Mouse (Mus musculus) MEL (cell line): ENCODE measurements around the gene Msi2. TPM values are rescaled to one million over a fixed set of nuclear protein-coding genes. Genes with fewer than 3 reads are reported as not detected.

Source experiments
- DNase-seq: peaks from one replicate; pipeline ENCODE4 v3.0.0; 2011; ENCODE audit warnings: low read depth, low spot score
- H3K27ac ChIP-seq: 2 replicates; pipeline ENCODE4 v1.5.1; 2012; ENCODE audit warnings: low read depth, mild to moderate bottlenecking, control low read depth, low read length, moderate library complexity; ENCODE audit not compliant: control insufficient read depth
- H3K27me3 ChIP-seq, 2 experiments: fragments of 150-350 bp in 1 of 2; sonication (generic) in 1 of 2; 2 replicates each; pipeline ENCODE4 v1.6.1; 2012; ENCODE audit warnings: low read length in 2 of 2, mild to moderate bottlenecking in 2 of 2, improper control_type of control experiment in 1 of 2, moderate library complexity in 1 of 2; ENCODE audit not compliant: insufficient read depth in 2 of 2, control insufficient read depth in 1 of 2
- H3K36me3 ChIP-seq, 2 experiments: 2 replicates each; pipeline ENCODE4 v1.6.1; 2012 to 2014; ENCODE audit warnings: low read length in 2 of 2, improper control_type of control experiment in 1 of 2, inconsistent platforms in 1 of 2, mild to moderate bottlenecking in 1 of 2; ENCODE audit not compliant: insufficient read depth in 2 of 2, control insufficient read depth in 1 of 2
- H3K4me1 ChIP-seq, 2 experiments: fragments of 150-350 bp in 1 of 2; sonication (generic) in 1 of 2; 2 replicates each; pipeline ENCODE4 v1.6.1; 2012; ENCODE audit warnings: low read length in 2 of 2, improper control_type of control experiment in 1 of 2, mild to moderate bottlenecking in 1 of 2; ENCODE audit not compliant: insufficient read depth in 2 of 2, control insufficient read depth in 1 of 2
- H3K4me3 ChIP-seq, 2 experiments: fragments of 150-350 bp in 1 of 2; sonication (generic) in 1 of 2; 2 replicates each; pipeline ENCODE4 v1.5.1; 2012; ENCODE audit warnings: low read depth in 2 of 2, low read length in 2 of 2, mild to moderate bottlenecking in 2 of 2, moderate library complexity in 2 of 2, control low read depth in 1 of 2, improper control_type of control experiment in 1 of 2; ENCODE audit not compliant: control insufficient read depth in 1 of 2, insufficient read depth in 1 of 2
- H3K79me2 ChIP-seq: 2 replicates; pipeline ENCODE4 v1.6.1; 2012; ENCODE audit warnings: mild to moderate bottlenecking, low read length, moderate library complexity; ENCODE audit not compliant: control insufficient read depth, poor library complexity, insufficient read depth
- H3K9ac ChIP-seq: 2 replicates; pipeline ENCODE4 v1.6.1; 2012; ENCODE audit warnings: low read depth, mild to moderate bottlenecking, control low read depth, low read length, moderate library complexity; ENCODE audit not compliant: control insufficient read depth, poor library complexity, severe bottlenecking
- H3K9me3 ChIP-seq: fragments of 150-350 bp; sonication (generic); replicated peaks from 2 replicates; pipeline ENCODE4 v1.6.1; 2012; ENCODE audit warnings: mild to moderate bottlenecking, low read length, improper control_type of control experiment, moderate library complexity; ENCODE audit not compliant: insufficient read depth
- CHD1 ChIP-seq: IDR thresholded peaks from 2 replicates; pipeline ENCODE4 v1.6.1; 2012; ENCODE audit warnings: low read depth, mild to moderate bottlenecking, inconsistent platforms, low read length, improper control_type of control experiment
- CHD2 ChIP-seq: IDR thresholded peaks from 2 replicates; pipeline ENCODE4 v1.6.1; 2011; ENCODE audit warnings: low read length, improper control_type of control experiment
- ELF1 ChIP-seq: IDR thresholded peaks from 2 replicates; pipeline ENCODE4 v1.6.1; 2014; ENCODE audit warnings: low read depth, mild to moderate bottlenecking, inconsistent platforms, low read length, improper control_type of control experiment, moderate library complexity
- EP300 ChIP-seq, 2 experiments: IDR thresholded peaks; 2 replicates each; pipeline ENCODE4 v1.6.1; 2011; ENCODE audit warnings: improper control_type of control experiment in 2 of 2, low read length in 2 of 2, low read depth in 1 of 2, mild to moderate bottlenecking in 1 of 2
- ETS1 ChIP-seq: IDR thresholded peaks from 2 replicates; pipeline ENCODE4 v1.6.1; 2012; ENCODE audit warnings: low read depth, mild to moderate bottlenecking, inconsistent platforms, low read length, improper control_type of control experiment, moderate library complexity
- GABPA ChIP-seq: IDR thresholded peaks from 2 replicates; pipeline ENCODE4 v1.6.1; 2012; ENCODE audit warnings: low read depth, mild to moderate bottlenecking, inconsistent platforms, low read length, improper control_type of control experiment, moderate library complexity
- GATA1 ChIP-seq: IDR thresholded peaks from 2 replicates; pipeline ENCODE4 v1.6.1; 2011; ENCODE audit warnings: low read depth, low read length, improper control_type of control experiment
- HCFC1 ChIP-seq: IDR thresholded peaks from 2 replicates; pipeline ENCODE4 v1.6.1; 2012; ENCODE audit warnings: low read depth, mild to moderate bottlenecking, inconsistent platforms, low read length, improper control_type of control experiment, moderate library complexity
- JUND ChIP-seq: IDR thresholded peaks from 2 replicates; pipeline ENCODE4 v1.6.1; 2011; ENCODE audit warnings: low read depth, mild to moderate bottlenecking, improper control_type of control experiment, low read length
- MAZ ChIP-seq: IDR thresholded peaks from 2 replicates; pipeline ENCODE4 v1.6.1; 2012; ENCODE audit warnings: low read depth, mild to moderate bottlenecking, inconsistent platforms, low read length, improper control_type of control experiment
- POLR2AphosphoS2 ChIP-seq: IDR thresholded peaks from 2 replicates; pipeline ENCODE4 v1.6.1; 2011; ENCODE audit warnings: low read length, improper control_type of control experiment
- RCOR1 ChIP-seq: IDR thresholded peaks from 2 replicates; pipeline ENCODE4 v1.6.1; 2012; ENCODE audit warnings: low read depth, mild to moderate bottlenecking, inconsistent platforms, low read length, improper control_type of control experiment
- SIN3A ChIP-seq: IDR thresholded peaks from 2 replicates; pipeline ENCODE4 v1.6.1; 2012; ENCODE audit warnings: low read length, improper control_type of control experiment, inconsistent platforms
- SMC3 ChIP-seq: IDR thresholded peaks from 2 replicates; pipeline ENCODE4 v1.6.1; 2011; ENCODE audit warnings: low read depth, low read length, improper control_type of control experiment
- TAL1 ChIP-seq: IDR thresholded peaks from 2 replicates; pipeline ENCODE4 v1.6.1; 2012; ENCODE audit warnings: mild to moderate bottlenecking, inconsistent platforms, low read length, moderate library complexity, mixed read lengths
- TBP ChIP-seq: IDR thresholded peaks from 2 replicates; pipeline ENCODE4 v1.8.0; 2011; ENCODE audit warnings: low read depth, low read length, improper control_type of control experiment
- USF1 ChIP-seq: IDR thresholded peaks from 2 replicates; pipeline ENCODE4 v1.6.1; 2014; ENCODE audit warnings: low read depth, mild to moderate bottlenecking, inconsistent platforms, low read length, improper control_type of control experiment, moderate library complexity
- USF2 ChIP-seq, 2 experiments: IDR thresholded peaks; 2 replicates each; pipeline ENCODE4 v1.6.1; 2011 to 2012; ENCODE audit warnings: improper control_type of control experiment in 2 of 2, low read length in 2 of 2, borderline replicate concordance in 1 of 2, inconsistent platforms in 1 of 2, low read depth in 1 of 2, mild to moderate bottlenecking in 1 of 2; ENCODE audit not compliant: insufficient read depth in 1 of 2
- ZC3H11A ChIP-seq: IDR thresholded peaks from 2 replicates; pipeline ENCODE4 v1.6.1; 2012; ENCODE audit warnings: low read depth, mild to moderate bottlenecking, inconsistent platforms, low read length, improper control_type of control experiment
- polyA plus RNA-seq, 2 experiments: library from polyadenylated mRNA; stranded (reverse) in 1 of 2; unstranded in 1 of 2; fragments of >175 nt in 1 of 2; fragments of >200 nt in 1 of 2; gene quantifications; 2 replicates each; pipeline versions ENCODE4 v1.2.1 to v1.2.4; 2012; ENCODE audit warnings: low replicate concordance in 2 of 2, low read depth in 1 of 2; ENCODE audit not compliant: insufficient read length in 2 of 2, insufficient read depth in 1 of 2, missing spikeins in 1 of 2
- total RNA-seq: library from RNA; depleted of rRNA; stranded (reverse); fragments of 300-350 nt; gene quantifications from 2 replicates; pipeline ENCODE4 v1.2.3, GENCODE M21; 2012

Gene Msi2
- total and polyA plus RNA-seq, 3 experiments, result 16.2 to 29.7 TPM; not detected in 1

DNA sequence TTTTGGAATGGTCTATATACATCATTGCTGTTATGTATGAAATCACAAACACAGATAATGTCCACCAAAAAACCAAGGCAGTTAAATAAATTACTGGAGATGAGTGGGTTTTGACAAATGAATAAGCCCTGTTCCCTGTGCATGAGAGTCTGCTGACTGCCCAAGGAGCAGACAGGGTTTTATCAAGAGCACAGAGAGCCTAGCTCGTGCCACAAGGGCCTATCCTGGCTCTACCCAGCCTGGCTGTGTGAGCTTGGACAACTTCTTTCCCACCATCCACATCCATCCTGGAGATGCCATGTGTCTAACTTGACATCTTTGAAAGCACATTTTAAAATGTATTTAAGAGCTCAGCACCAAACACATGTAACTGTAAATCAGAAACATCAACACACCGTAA, 132.4 kb downstream of the Msi2 start:
- peaks cover 0 to 3% of the 10 kb centered on the region in 2 experiments; a peak in 1 of 4 replicates for H3K36me3 ChIP-seq
- no peak for TF ChIP-seq GATA1
- TF ChIP-seq MAZ, result no peak
- TF ChIP-seq TAL1, result no peak
- TF ChIP-seq EP300 (IDR thresholded peaks at IDR 0.05; ENCODE audit: low read depth in 1 of 2, low read length in 2 of 2), result no peak
- TF ChIP-seq GABPA, result no peak
- TF ChIP-seq USF1, result no peak
- TF ChIP-seq TBP, result no peak
- no peak for TF ChIP-seq RCOR1
- no peak for TF ChIP-seq ETS1
- TF ChIP-seq SIN3A, result no peak
- TF ChIP-seq POLR2AphosphoS2, result no peak
- no peak for TF ChIP-seq USF2 (IDR thresholded peaks at IDR 0.05; ENCODE audit: borderline replicate concordance in 1 of 2, insufficient read depth in 1 of 2, low read depth in 1 of 2, low read length in 2 of 2)
- no peak for TF ChIP-seq SMC3
- TF ChIP-seq CHD2, result no peak
- TF ChIP-seq ELF1, result no peak
- TF ChIP-seq HCFC1, result no peak
- no peak for TF ChIP-seq JUND
- TF ChIP-seq ZC3H11A, result no peak
- DNase-seq, result no peak
- H3K9ac ChIP-seq, result no peak overlapping the region
- no peak overlapping the region for H3K27ac ChIP-seq
- H3K79me2 ChIP-seq, result no peaks in the 10 kb centered on the region
- no peak overlapping the region for H3K4me3 ChIP-seq
- H3K4me1 ChIP-seq, result no peaks in the 10 kb centered on the region
- no peaks in the 10 kb centered on the region for H3K9me3 ChIP-seq
- no peaks in the 10 kb centered on the region for H3K27me3 ChIP-seq

DNA sequence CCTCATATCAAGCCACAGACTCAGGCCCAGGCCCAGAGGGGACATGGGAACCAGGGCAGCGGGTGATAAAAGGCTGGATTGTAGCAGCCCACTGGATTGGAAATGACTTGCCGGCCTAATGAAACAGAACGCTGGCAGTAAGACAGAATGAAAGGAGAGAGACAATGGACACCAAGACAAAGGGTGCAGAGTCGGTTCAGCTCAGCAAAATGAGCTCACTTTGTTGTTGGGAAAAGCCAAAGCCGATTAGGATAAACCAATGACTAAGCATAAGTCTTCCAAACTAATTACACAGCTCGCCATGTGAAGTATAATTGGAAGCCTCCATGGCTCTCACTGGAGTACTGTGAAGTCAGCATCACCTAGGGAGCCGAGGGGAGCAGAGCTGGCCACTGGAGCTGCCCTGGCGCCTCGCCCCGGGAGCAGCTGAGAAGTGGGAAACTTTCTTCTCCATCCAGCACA, 133.1 kb downstream of the Msi2 start:
- no peaks in the 10 kb centered on the region for H3K9me3 ChIP-seq
- H3K4me3 ChIP-seq, result no peak overlapping the region
- H3K79me2 ChIP-seq, result no peaks in the 10 kb centered on the region
- H3K27me3 ChIP-seq, result no peaks in the 10 kb centered on the region
- TF ChIP-seq POLR2AphosphoS2 (no peak), CHD1 (no peak)
- no peak overlapping the region for H3K27ac ChIP-seq
- no peak overlapping the region for H3K9ac ChIP-seq
- peaks cover 0 to 3% of the 10 kb centered on the region in 2 experiments; a peak in 1 of 4 replicates for H3K36me3 ChIP-seq
- DNase-seq, result no peak
- no peaks in the 10 kb centered on the region for H3K4me1 ChIP-seq
